Mouse (Mus musculus) skeletal muscle tissue, adult 2 months (tissue): Measurements from ENCODE around the gene Cnot1.
"Not testable (repeated sequence)": the region's sequence is repeated elsewhere in the genome, so short reads cannot be mapped to it uniquely, and the experiment has no call there.

ENCODE experiments used
- DNase-seq: peaks from one replicate; pipeline ENCODE4 v3.0.0-alpha.2; 2012; ENCODE audit warnings: low read depth, low spot score

The Cnot1 gene

DNA sequence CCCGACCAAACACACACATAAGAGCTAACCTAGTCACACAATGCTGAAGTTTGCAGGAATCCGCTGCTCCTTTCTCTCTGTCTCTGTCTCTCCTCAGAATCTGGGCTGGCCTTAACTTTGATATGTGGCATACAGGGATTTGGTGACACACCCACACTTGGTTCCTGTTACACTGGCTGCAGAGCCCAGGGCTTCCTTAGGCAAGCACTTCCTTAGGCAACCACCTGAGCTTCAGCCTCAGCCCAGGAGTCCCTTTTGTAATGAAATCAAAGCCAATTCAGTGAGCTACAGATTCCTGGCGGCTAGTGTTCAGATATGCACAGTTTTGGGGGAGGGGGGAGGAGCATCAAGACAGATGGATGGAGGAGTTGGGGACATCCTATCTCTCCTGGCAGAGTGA lies 10.3 kb upstream of the Cnot1 start:
- no peak for DNase-seq

DNA sequence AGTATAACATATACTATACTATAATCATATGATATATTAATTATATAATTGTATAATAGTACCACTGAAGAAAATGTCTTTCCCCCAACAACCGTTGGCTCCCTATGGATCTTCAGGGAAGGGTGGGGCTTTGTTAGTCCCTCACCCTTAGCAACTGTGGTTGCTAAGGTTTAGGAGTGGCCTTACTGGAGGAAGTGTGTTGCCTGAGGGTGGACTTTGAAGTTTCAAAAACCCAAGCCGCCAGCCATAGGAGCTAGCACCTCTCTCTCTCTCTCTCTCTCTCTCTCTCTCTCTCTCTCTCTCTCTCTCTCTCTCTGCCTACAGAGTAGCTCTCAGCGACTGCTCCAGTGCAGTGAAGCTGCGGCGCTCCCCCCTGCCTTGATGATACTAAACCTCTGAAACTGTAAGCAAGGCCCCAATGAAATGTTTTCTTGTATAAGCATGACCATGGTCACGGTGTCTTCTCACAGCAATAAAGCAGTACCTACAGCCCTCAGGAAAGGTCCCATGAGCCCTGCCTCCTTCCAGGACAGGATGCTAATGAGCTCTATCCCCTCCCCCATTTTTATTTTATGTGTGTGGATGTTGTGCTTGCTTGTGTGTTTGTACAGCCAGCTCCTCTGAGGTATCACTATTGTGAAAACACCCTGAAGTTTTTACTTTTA lies 8.9 kb upstream of the Cnot1 start:
- no peak for DNase-seq

DNA sequence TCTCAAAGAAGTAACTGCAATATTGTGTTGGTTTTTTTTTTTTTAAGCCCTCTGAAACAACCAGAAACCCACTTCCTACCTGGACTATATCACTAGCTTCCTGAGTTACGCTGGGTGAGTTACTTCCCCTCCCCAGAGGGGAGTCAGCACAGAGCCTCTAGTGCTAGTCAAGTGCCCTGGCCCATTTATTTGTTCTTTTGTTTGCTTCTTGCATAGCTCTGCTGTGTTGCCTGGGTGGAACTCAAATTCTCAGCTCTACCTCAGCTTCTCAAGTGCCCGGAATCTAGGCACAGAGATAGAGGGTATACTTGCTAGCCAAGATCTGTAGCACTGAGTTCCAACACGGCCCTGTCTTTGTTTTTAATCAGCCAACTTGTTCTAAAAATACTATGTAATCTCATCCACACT lies 2.9 kb upstream of the Cnot1 start:
- DNase-seq = no peak

DNA sequence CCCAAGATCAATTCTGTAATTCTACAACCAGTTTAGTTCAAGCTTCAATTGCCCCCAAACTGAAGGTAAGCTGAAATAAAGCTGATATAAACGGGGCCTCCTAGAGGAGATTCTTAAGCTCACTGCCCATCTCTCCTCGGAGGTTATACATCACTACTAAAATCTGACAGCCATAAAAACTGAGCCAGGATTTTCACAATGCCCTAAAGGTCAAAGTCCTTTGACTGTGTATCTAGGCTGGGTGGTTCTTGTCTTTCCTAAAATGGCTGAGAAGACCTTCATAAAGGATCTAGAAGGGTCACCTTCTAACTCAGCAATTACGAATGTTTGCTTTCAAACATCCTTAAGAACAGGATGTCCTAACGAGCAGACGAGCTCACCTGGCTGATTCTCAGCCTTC lies 1.9 kb upstream of the Cnot1 start:
- DNase-seq = no peak

DNA sequence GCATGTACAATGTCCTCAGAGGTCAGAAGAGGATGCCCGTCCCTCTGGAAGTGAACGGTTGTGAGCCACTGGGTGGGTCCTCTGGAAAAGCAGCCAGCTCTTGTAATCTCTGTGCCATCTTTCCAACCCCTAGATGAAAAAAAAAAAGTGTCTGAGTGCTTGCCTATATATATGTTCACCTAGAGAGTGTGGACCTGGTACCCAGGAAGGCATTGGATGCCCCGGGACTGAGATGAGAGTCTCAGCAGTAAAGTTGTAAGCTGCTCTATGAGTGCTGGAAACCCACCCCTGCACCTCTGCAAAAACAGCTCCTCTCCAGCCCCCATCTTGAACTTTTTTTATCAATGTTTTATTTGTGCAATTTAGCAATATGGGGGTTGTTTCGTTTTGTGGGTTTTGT lies 1.4 kb upstream of the Cnot1 start:
- DNase-seq = no peak

DNA sequence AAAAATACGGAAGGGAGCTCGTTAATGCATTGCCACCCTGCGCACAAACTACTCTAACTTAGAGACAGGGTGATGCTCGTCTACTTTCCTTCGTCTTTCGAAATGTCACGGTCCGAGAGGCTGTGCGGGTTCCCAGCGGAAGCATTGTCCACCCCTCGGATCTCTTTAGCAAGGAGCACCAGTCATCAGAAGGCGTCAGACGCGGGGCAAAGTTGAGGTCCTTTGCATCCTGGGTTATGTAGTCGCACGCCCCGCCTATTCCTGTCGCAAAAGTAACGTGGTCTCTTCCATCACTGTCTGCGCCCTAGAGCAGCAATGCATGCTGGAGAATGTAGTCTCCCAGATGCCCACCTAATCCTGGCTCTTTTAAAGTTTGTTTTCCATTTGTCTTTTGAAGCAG lies 597 bp upstream of the Cnot1 start:
- peak; percentile 93 for DNase-seq

DNA sequence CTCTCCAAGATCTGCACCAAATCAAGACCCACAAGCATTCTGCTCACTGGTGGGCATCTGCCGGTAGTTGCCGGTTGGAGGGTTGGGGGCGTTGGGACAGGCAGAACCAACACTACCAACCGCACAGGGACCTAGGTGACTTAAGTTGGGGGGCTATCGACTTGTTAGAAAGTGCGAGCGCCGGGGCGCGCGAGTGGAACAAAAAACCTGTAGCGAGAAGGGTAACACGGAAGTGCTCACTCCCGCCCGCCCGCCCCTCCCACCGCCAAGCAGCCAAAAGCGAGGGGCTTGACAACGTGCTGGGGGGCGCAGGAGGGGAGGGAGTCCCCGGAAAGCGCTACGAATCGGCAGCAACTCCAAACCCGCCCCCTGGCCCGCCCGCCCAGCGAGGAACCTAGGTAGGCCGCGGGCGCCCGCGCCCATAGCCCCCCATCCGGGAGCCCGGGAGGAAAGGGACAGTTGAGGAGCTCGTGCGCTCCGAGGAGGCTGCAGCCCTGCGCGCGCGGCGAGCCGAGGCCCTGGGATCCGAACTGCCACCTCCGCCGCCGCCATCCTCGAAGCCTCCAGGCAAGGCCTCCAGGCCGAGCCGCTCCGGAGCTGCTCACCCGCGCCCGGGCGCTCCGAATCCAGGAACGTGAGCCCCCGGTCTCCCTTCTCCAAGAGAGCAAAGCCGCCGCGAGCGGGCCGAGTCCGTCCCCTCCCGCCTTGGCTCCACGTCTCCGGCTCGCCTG lies 638 bp downstream of the Cnot1 start:
- DNase-seq = no peak

DNA sequence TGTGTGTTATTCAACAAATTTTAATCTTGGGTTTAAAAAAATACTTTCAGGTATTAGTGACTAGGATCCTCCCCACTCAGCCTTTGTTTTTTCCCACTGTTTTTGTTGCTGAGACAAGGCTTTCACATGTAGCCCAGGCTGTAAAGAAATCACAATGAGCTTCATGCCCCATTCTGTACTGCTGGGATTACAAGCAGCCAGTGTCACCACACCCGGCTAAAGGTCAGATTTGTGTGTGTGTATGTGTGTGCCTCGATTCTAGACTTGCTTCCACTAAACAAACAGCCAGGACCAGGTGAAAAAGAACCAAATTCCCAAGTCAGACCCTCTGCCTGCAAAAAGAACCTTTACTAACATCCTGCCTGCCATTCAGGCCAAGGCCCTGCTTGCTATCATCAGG lies 1.8 kb downstream of the Cnot1 start:
- DNase-seq = no peak

DNA sequence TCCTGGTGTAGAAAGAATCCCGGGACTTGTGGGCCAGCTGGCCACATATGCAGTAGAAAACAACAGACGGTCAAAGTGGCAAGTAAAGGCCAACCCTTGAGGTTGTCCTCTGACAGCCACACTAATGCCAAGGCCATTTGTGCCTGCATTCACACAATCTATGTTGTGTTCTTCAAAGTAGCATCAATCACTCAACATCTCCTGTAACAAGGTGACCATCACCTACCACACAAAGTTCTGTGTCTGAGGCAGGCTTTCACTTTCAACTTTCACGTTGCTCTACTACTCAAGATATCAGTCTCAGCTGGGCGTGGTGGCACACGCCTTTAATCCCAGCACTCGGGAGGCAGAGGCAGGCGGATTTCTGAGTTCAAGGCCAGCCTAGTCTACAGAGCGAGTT lies 5.0 kb downstream of the Cnot1 start:
- DNase-seq = no peak

DNA sequence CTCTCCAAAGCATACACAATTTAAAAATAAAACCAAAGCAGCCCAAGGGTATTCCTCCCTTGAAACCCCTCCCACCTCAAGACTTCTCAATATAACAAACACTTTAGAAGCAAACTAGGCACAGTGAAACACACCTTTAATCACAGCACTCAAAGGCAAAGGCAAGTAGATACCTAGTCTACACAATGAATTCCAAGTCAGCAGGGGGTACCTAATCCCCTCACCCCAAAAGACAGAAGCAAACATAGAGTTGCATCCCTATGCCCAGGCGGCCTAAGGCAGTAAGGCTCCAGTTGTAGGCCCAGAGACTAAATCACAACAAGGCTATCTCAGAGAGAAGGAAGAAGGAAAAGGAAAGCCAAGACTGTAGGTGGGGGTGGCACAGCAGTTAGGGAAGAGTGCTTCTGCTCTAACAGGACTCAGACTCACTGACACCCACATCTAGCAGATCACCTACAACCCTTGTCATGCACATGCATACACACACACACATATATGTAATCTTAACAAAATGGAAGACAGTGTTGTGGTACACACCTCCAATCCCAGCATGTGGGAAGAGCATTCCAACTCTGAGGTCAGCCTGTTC lies 5.7 kb downstream of the Cnot1 start:
- DNase-seq = no peak

DNA sequence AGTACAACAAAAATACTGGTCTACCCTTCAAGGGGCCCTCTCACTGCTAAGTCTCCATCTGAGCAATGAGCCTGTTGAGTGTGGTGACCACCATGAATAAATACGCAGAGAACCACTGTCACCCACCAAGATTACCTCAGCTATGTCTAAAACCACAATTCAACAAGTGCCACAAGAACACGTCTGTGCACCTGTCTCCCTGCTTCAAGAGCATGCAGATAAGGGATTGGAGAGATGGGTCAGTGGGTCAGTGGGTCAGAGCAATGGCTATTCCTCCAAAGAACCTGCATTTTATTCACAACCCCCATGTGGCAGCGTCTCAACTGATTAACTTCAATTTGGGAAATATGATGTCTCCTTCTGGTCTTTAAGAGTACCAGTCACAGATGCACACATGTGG lies 6.9 kb downstream of the Cnot1 start:
- DNase-seq = no peak

DNA sequence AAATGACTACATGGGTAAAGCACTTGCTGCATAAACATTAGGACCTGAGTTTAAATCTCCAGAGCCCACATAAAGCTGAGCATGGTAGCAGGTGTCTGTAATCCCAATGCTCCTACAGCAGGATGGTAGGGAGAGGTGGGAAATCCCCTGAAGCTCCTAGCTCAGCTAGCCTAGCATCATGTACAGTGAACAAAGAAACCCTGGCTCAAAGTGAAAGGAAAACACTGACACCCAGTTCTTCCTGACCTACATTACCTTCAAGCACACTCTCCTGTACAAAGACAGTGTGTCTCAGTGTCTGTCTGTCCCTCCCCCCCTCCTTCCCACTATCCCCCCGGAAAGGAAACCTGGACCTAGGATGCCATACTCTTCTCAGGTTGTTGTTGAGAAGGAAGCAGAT lies 7.4 kb downstream of the Cnot1 start:
- no peak for DNase-seq

DNA sequence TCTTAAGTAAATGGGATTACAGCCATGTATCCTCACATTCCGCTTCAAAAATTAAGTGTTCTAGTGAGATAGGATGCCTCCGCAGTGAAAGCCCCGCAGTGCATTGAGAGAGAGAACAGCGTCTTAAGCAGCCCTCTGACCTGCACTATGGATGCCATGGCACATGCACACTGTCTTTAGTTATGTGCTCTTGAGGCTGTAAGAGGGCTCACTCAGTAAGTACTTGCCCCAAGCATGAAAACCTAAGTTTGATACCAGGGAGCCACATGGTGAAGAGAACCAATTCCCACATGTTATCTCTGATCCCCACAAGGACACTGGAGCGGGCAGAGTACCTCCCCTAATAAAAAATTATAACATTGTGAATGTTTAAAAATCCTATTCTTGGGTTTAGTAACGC lies 8.1 kb downstream of the Cnot1 start:
- DNase-seq = no peak

DNA sequence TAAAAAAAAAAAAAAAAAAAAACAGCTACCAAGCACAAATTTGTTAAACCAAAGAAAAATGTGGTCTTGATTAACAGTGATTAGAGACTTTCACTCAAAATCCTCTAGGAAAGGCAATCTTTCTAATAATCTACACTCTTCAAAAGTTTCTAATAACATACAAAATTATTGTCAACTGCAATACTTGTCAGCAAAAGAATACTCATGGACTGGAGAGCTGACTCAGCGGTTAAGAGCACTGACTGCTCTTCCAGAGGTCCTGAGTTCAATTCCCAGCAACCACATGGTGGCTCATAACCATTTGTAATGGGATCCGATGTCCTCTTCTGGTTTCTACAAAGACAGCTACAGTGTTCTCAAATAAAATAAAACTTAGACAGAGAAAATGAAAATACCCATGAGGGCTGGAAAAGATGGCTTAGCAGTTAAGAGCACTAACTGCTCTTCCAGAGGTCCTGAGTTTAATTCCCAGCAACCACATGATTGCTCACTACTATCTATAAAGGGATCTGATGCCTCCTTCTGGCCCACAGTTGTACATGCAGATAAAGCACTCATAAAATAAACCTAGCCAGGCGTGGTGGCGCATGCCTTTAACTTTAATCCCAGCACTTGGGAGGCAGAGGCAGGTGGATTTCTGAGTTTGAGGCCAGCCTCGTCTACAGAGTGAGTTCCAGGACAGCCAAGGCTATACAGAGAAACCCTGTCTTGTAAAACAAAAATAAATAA lies 11.8 kb downstream of the Cnot1 start:
- DNase-seq = not testable (repeated sequence)

DNA sequence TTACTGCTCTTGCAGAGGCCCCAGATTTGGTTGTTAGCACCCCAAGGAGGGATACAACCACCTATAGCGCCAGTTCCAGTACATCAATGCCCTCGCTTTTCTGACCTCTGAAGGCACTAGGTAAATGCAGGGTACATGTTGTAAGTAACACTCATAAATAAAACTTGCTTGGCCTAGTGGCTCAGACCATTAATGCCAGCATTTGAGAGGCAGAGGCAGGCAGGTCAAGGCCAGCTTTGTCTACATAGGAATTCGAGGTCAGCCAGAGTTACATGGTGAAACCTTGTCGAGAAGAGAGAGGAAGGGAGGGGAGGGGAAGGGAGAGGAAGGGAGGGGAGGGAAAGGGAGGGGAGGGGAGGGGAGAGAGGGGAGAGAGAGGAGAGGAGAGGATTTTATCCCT lies 21.7 kb downstream of the Cnot1 start:
- DNase-seq = no peak

DNA sequence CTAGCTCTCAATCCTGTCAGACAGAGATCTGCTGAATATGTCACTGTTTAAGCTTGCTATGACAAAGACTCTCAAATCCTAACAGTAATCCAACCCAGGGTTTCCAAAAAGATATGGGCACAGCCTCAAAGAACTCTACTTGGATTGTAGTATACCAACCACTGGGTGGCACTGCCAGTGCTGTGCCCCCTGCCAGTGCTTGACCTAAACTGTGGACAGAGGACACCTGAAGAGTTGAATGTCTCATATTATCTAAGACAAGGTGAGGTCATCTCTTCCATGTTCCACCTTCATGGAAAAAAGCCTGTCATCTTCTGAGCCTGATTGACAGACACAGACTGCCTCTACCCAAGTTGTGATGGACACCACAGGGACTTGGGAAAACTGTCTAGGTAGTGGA lies 24.6 kb downstream of the Cnot1 start:
- no peak for DNase-seq

DNA sequence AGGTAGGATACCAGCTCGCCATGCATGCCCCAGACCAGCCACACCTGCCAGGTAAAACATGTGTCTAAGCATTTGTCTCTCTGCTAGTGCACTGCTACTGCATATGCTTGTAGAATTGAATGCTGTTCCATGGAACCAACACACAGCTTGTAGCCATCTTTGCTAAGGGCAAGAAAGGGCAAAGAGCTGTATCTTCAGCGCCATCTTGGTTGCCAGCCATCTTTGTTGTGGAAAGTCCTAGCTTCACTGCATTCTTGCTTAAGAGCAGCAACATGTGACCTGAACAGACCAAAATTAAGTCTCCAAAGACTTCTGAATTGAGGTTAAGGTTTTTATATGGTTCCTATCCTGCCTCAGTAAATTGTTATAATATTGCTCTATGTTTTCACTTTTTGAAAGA lies 25.5 kb downstream of the Cnot1 start:
- no peak for DNase-seq

DNA sequence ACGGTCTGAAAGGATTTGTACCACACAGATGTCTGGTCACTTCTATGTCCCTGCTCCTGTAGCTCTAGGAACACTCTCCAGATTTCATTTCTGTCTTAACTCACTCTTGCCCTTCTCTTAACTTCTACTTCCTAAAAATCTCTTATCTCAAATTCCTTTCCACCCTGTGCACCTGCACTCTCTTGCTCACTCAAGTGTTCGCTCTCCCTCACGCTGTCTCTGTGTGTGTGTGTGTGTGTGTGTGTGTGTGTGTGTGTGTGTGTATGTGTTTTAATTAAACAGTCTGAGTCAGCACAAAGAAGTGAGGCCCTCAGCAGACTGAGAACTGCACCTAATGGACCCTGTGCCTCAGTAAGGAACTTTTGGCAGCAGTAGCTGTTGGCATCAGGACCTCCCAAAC lies 26.2 kb downstream of the Cnot1 start:
- no peak for DNase-seq

DNA sequence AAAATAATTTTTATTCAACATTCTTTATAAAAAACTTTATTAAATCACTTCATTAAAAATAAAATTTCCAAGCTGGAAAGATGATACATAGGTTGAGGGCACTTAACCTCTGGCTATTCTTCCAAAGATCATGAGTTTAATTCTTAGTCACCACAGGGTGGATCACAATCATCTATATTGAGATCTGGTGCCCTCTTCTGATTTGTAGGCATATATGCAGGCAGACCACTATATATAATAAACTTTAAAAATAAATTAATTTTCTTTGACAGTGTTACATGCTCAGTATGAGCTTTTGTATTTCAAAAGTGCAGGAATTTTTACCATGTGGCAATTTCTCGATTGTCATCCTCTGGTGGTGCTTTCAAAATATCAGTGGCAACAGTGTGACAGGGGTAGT lies 43.1 kb downstream of the Cnot1 start:
- DNase-seq = no peak

DNA sequence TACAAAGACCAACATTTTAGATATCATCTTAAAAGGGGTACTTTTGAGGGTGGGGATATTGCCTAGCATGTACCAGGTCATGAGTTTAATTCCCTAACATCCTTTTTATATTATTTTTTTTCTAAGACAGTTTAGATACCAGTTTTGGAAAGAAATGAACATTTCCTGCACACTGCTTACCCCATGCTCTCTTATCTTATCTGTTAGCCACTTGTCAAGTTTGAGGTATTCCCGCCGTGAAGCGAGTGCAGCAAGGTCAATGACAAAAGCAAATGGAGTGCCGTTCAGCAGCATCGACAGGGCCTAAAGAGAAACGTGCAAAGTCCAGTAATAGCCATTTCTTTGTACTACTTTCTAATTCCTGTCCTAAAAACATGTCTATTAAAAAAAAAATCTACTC lies 46.9 kb downstream of the Cnot1 start:
- DNase-seq = no peak

DNA sequence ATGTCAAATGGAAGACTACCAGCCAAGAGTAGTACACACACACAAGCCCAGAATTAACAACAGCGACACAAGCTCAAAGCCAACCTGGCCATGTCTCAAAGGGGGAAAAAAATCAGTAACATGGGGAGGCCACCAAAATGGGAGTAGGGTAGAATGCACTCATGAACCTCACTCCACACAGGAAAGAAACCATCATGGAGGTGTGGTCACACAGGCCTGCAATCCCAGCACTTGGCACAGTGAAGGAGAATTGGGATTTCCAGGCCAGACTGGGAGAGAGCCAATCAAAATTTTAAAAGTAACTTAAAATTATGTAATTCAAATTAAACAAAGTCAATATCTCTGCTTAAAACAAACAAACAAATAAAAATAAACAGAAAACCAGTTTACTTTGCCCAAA lies 55.3 kb downstream of the Cnot1 start:
- DNase-seq = no peak

DNA sequence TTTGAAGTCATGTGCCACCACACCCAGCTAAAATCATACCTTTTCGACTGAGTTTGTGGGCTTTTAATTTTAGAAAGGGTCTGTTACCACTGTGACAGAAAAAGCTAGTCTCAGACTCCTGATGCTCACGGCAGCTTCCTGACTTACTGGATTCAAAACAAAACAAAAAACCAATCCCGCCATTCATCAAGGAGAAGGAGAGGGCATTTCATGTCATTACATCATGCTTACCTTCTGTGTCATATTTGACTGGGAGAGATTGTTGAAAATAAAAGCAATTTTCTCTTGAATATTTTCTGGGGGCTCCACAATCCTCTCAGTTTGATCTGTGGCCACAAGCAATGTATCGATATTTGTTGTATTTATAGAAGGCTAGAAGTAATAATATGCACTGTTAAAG lies 59.2 kb downstream of the Cnot1 start:
- no peak for DNase-seq

DNA sequence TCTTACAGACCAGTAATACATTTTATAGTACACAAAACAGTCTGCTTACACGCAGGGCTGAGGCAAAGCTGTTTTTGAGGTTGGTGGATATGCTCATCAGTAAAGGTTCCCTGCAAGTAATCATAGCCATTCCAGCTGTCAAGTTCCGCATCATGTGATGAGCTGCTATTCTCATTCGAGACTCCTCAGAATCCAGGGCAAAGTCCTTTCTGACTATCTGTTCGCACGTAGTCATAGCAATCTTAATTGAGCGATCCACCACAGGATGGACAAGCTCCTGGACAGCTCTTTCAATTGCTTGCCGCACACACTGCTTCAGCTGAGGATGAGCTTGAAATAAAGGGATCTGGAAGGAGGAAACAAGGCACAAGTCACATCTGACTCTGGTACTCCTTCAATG lies 65.5 kb downstream of the Cnot1 start:
- no peak for DNase-seq
